Mouse (Mus musculus) stomach, embryonic 15.5 days (tissue): ENCODE measurements around the gene Arl10. TPM values are rescaled to one million over a fixed set of nuclear protein-coding genes. Genes with fewer than 3 reads are reported as not detected.

ENCODE experiments used
- ATAC-seq: fragments of 200-750 bp; cut with Nextera tagmentation; 2 replicates; pipeline ENCODE4 v1.8.0; 2017; ENCODE audit warnings: low read depth, moderate number of reproducible peaks, moderate TSS enrichment; ENCODE audit not compliant: insufficient read depth, low FRiP score
- H3K27ac ChIP-seq: fragments of 300-500 bp; sonication (generic); 2 replicates; pipeline ENCODE4 v1.5.1; 2015; ENCODE audit warnings: mild to moderate bottlenecking, inconsistent platforms
- H3K27me3 ChIP-seq: fragments of 300-500 bp; sonication (generic); replicated peaks from 2 replicates; pipeline ENCODE4 v1.6.1; 2015; ENCODE audit warnings: inconsistent platforms
- H3K36me3 ChIP-seq: fragments of 300-500 bp; sonication (generic); 2 replicates; pipeline ENCODE4 v1.6.1; 2015; ENCODE audit warnings: inconsistent platforms
- H3K4me1 ChIP-seq: fragments of 300-500 bp; sonication (generic); 2 replicates; pipeline ENCODE4 v1.6.1; 2015; ENCODE audit warnings: inconsistent platforms
- H3K4me2 ChIP-seq: fragments of 300-500 bp; sonication (generic); 2 replicates; pipeline ENCODE4 v1.6.1; 2015; ENCODE audit warnings: mild to moderate bottlenecking, inconsistent platforms
- H3K4me3 ChIP-seq: fragments of 300-500 bp; sonication (generic); replicated peaks from 2 replicates; pipeline ENCODE4 v1.5.1; 2015; ENCODE audit warnings: inconsistent platforms
- H3K9ac ChIP-seq: fragments of 300-500 bp; sonication (generic); 2 replicates; pipeline ENCODE4 v1.6.1; 2015; ENCODE audit warnings: inconsistent platforms
- H3K9me3 ChIP-seq: fragments of 300-500 bp; sonication (generic); 2 replicates; pipeline ENCODE4 v1.6.1; 2016; ENCODE audit warnings: inconsistent platforms
- WGBS: fragments of 180-500 bp; shearing (Covaris S2); methylation state at CpG from one replicate; pipeline ENCODE4 v1.1.7; 2015; 5-methylcytosine and 5-hydroxymethylcytosine counted together
- polyA plus RNA-seq: library from polyadenylated mRNA; unstranded; fragments of >200 nt; fragmentation: Nextera tagmentation; extraction: Ambion mirVana; gene quantifications from 2 replicates; pipeline ENCODE4 v1.2.1, GENCODE M21; 2015

The Arl10 gene
- polyA plus RNA-seq, 1 experiment from 2014 or later = 26.3 TPM

- peaks cover 8% of the 10 kb centered on the region for H3K4me1 ChIP-seq
- no peaks in the 10 kb centered on the region for H3K9me3 ChIP-seq
- H3K4me3 ChIP-seq = peak overlapping the region; percentile 99
- 46% methylated on average over 8 of the region's 8 CpGs for WGBS
- no peak overlapping the region for H3K9ac ChIP-seq
- H3K36me3 ChIP-seq = peaks cover 14% of the 10 kb centered on the region
- H3K27ac ChIP-seq = peak overlapping the region; percentile 73
- peak; percentile 12; the same call in 1 of the 2 replicates for ATAC-seq
- peak overlapping the region; percentile 80 for H3K4me2 ChIP-seq
- H3K27me3 ChIP-seq = no peaks in the 10 kb centered on the region
Measured at GRCm38 (mm10) chr13:54565594-54566345, 9.0 kb upstream of the Arl10 start.

- ATAC-seq = no peak
- H3K36me3 ChIP-seq = no peaks in the 10 kb centered on the region
- H3K9ac ChIP-seq = no peak overlapping the region
- no peaks in the 10 kb centered on the region for H3K27me3 ChIP-seq
- H3K9me3 ChIP-seq = no peaks in the 10 kb centered on the region
- H3K4me2 ChIP-seq = no peak overlapping the region
- peaks cover 8% of the 10 kb centered on the region for H3K4me1 ChIP-seq
- no peak overlapping the region for H3K27ac ChIP-seq
- WGBS = 36% methylated on average over 5 of the region's 5 CpGs
- no peak overlapping the region for H3K4me3 ChIP-seq
Measured at GRCm38 (mm10) chr13:54568380-54568779, 6.4 kb upstream of the Arl10 start.

- no peak overlapping the region for H3K9ac ChIP-seq
- WGBS = 68% methylated on average over 1 of the region's 1 CpGs
- peaks cover 5% of the 10 kb centered on the region for H3K4me1 ChIP-seq
- no peak overlapping the region for H3K4me2 ChIP-seq
- no peak for ATAC-seq
- no peaks in the 10 kb centered on the region for H3K27me3 ChIP-seq
- H3K27ac ChIP-seq = no peak overlapping the region
- H3K36me3 ChIP-seq = no peaks in the 10 kb centered on the region
- no peaks in the 10 kb centered on the region for H3K9me3 ChIP-seq
- no peak overlapping the region for H3K4me3 ChIP-seq
Measured at GRCm38 (mm10) chr13:54569282-54569681, 5.5 kb upstream of the Arl10 start.

- Histone ChIP-seq H3K27me3 (no peaks in the 10 kb centered on the region), H3K27ac (no peak overlapping the region), H3K4me2 (no peak overlapping the region), H3K4me3 (no peak overlapping the region), H3K9ac (no peak overlapping the region), H3K36me3 (no peaks in the 10 kb centered on the region), H3K4me1 (peaks cover 3% of the 10 kb centered on the region), H3K9me3 (no peaks in the 10 kb centered on the region)
- no peak for ATAC-seq
- 75% methylated on average over 4 of the region's 4 CpGs for WGBS
Measured at GRCm38 (mm10) chr13:54570736-54571135, 4.1 kb upstream of the Arl10 start.

GRCm38 (mm10) chr13:54571637-54572036, 3.2 kb upstream of the Arl10 start:
- Histone ChIP-seq H3K4me2 (no peak overlapping the region), H3K9me3 (no peaks in the 10 kb centered on the region), H3K4me1 (peaks cover 5% of the 10 kb centered on the region; the same call in 1 of the 2 replicates), H3K36me3 (no peaks in the 10 kb centered on the region), H3K9ac (no peak overlapping the region), H3K27ac (no peak overlapping the region), H3K4me3 (no peak overlapping the region), H3K27me3 (no peaks in the 10 kb centered on the region)
- ATAC-seq = no peak
- 39% methylated on average over 2 of the region's 2 CpGs for WGBS

- H3K9me3 ChIP-seq = no peaks in the 10 kb centered on the region
- H3K4me2 ChIP-seq = no peak overlapping the region
- no peaks in the 10 kb centered on the region for H3K36me3 ChIP-seq
- 81% methylated on average over 4 of the region's 4 CpGs for WGBS
- no peaks in the 10 kb centered on the region for H3K27me3 ChIP-seq
- no peak overlapping the region for H3K27ac ChIP-seq
- H3K4me1 ChIP-seq = peaks cover 13% of the 10 kb centered on the region; the same call in 1 of the 2 replicates
- H3K9ac ChIP-seq = no peak overlapping the region
- H3K4me3 ChIP-seq = no peak overlapping the region
- ATAC-seq = no peak
Measured at GRCm38 (mm10) chr13:54572621-54573020, 2.2 kb upstream of the Arl10 start.

- peak overlapping the region; percentile 92 for H3K9ac ChIP-seq
- 1% methylated on average over 19 of the region's 19 CpGs for WGBS
- peak overlapping the region; percentile 81 for H3K27ac ChIP-seq
- H3K4me2 ChIP-seq = peak overlapping the region; percentile 70
- H3K9me3 ChIP-seq = no peaks in the 10 kb centered on the region
- peaks cover 13% of the 10 kb centered on the region; the same call in 1 of the 2 replicates for H3K4me1 ChIP-seq
- peak overlapping the region; percentile 89 for H3K4me3 ChIP-seq
- H3K27me3 ChIP-seq = no peaks in the 10 kb centered on the region
- ATAC-seq = no peak
- H3K36me3 ChIP-seq = peaks cover 14% of the 10 kb centered on the region
Measured at GRCm38 (mm10) chr13:54575489-54575888, 674 bp downstream of the Arl10 start.

- peaks cover 23% of the 10 kb centered on the region for H3K36me3 ChIP-seq
- H3K9ac ChIP-seq = no peak overlapping the region
- no peaks in the 10 kb centered on the region for H3K27me3 ChIP-seq
- 86% methylated on average over 21 of the region's 21 CpGs for WGBS
- H3K4me3 ChIP-seq = no peak overlapping the region
- H3K4me1 ChIP-seq = peaks cover 13% of the 10 kb centered on the region; the same call in 1 of the 2 replicates
- H3K27ac ChIP-seq = no peak overlapping the region
- no peak for ATAC-seq
- no peaks in the 10 kb centered on the region for H3K9me3 ChIP-seq
- no peak overlapping the region for H3K4me2 ChIP-seq
Measured at GRCm38 (mm10) chr13:54577652-54578507, 3.1 kb downstream of the Arl10 start.

GRCm38 (mm10) chr13:54581385-54581784, 6.6 kb downstream of the Arl10 start:
- Histone ChIP-seq H3K4me2 (no peak overlapping the region), H3K9ac (no peak overlapping the region), H3K4me1 (peaks cover 10% of the 10 kb centered on the region; the same call in 1 of the 2 replicates), H3K9me3 (no peaks in the 10 kb centered on the region), H3K27me3 (no peaks in the 10 kb centered on the region), H3K36me3 (peaks cover 48% of the 10 kb centered on the region), H3K27ac (0 out of 2 replicates have a peak overlapping the region, but pooled peaks have one; percentile 6), H3K4me3 (no peak overlapping the region)
- WGBS = 68% methylated on average over 2 of the region's 2 CpGs
- no peak for ATAC-seq

GRCm38 (mm10) chr13:54582126-54582525, 7.3 kb downstream of the Arl10 start:
- no peak for ATAC-seq

GRCm38 (mm10) chr13:54582860-54583259, 8.0 kb downstream of the Arl10 start:
- H3K9me3 ChIP-seq = no peaks in the 10 kb centered on the region
- no peak for ATAC-seq
- no peak overlapping the region for H3K4me2 ChIP-seq
- H3K9ac ChIP-seq = no peak overlapping the region
- H3K4me3 ChIP-seq = no peak overlapping the region
- H3K4me1 ChIP-seq = no peaks in the 10 kb centered on the region; the same call in 1 of the 2 replicates
- no peak overlapping the region for H3K27ac ChIP-seq
- peaks cover 47% of the 10 kb centered on the region for H3K36me3 ChIP-seq
- H3K27me3 ChIP-seq = no peaks in the 10 kb centered on the region
- WGBS = 79% methylated on average over 5 of the region's 5 CpGs

More at GRCm38 (mm10) chr13:54582126-54582525, 7.3 kb downstream of the Arl10 start:
- no peaks in the 10 kb centered on the region for H3K9me3 ChIP-seq
- peaks cover 3% of the 10 kb centered on the region; the same call in 1 of the 2 replicates for H3K4me1 ChIP-seq
- H3K36me3 ChIP-seq = peaks cover 48% of the 10 kb centered on the region
- no peak overlapping the region for H3K4me3 ChIP-seq
- 82% methylated on average over 10 of the region's 10 CpGs for WGBS
- no peak overlapping the region for H3K4me2 ChIP-seq
- no peak overlapping the region for H3K9ac ChIP-seq
- no peak overlapping the region for H3K27ac ChIP-seq
- H3K27me3 ChIP-seq = no peaks in the 10 kb centered on the region

- no peak for ATAC-seq
- Histone ChIP-seq H3K36me3 (peaks cover 36% of the 10 kb centered on the region), H3K4me3 (no peak overlapping the region), H3K9ac (no peak overlapping the region), H3K4me1 (peaks cover 6% of the 10 kb centered on the region; the same call in 1 of the 2 replicates), H3K27ac (no peak overlapping the region), H3K4me2 (no peak overlapping the region), H3K27me3 (no peaks in the 10 kb centered on the region), H3K9me3 (no peaks in the 10 kb centered on the region)
- 92% methylated on average over 11 of the region's 11 CpGs for WGBS
Measured at GRCm38 (mm10) chr13:54585831-54586230, 11.0 kb downstream of the Arl10 start.
